Mouse (Mus musculus): ENCODE results near the gene Reps2.

- no peak for TF ChIP-seq POLR2A (IDR thresholded peaks at IDR 0.05; ENCODE audit: control insufficient read depth, extremely low read depth, insufficient read depth, low read length, poor library complexity)
- TF ChIP-seq CTCF (IDR thresholded peaks at IDR 0.05; ENCODE audit: borderline replicate concordance, control insufficient read depth, extremely low read depth, insufficient read depth, low read length, poor library complexity), result no peak
Measured at GRCm38 (mm10) chrX:162521831-162522514, 121.5 kb downstream of the Reps2 start.

Data from thymus, adult 2 months (tissue).